Mouse (Mus musculus) stomach, postnatal 0 days (tissue): ENCODE measurements around the gene Pik3ip1. TPM values are rescaled to one million over a fixed set of nuclear protein-coding genes. Genes with fewer than 3 reads are reported as not detected.

ENCODE experiments used
- ATAC-seq: fragments of 200-750 bp; cut with Nextera tagmentation; 2 replicates; pipeline ENCODE4 v1.8.0; 2017; ENCODE audit not compliant: low FRiP score, low TSS enrichment
- DNase-seq: peaks from one replicate; pipeline ENCODE4 v3.0.0-alpha.2; 2016; ENCODE audit warnings: low spot score
- H3K27ac ChIP-seq: fragments of 300-500 bp; sonication (generic); replicated peaks from 2 replicates; pipeline ENCODE4 v1.5.1; 2014; ENCODE audit warnings: mild to moderate bottlenecking, control low read depth
- H3K27me3 ChIP-seq: fragments of 300-500 bp; sonication (generic); 2 replicates; pipeline ENCODE4 v1.6.1; 2014; ENCODE audit warnings: low read length; ENCODE audit not compliant: control insufficient read depth, insufficient read depth
- H3K36me3 ChIP-seq: fragments of 300-500 bp; sonication (generic); 2 replicates; pipeline ENCODE4 v1.6.1; 2014; ENCODE audit warnings: low read length, mixed read lengths; ENCODE audit not compliant: control insufficient read depth, insufficient read depth
- H3K4me1 ChIP-seq: fragments of 300-500 bp; sonication (generic); replicated peaks from 2 replicates; pipeline ENCODE4 v1.6.1; 2014; ENCODE audit warnings: antibody characterized with exemption; ENCODE audit not compliant: control insufficient read depth, insufficient read depth
- H3K4me2 ChIP-seq: fragments of 300-500 bp; sonication (generic); replicated peaks from 2 replicates; pipeline ENCODE4 v1.6.1; 2014; ENCODE audit warnings: low read depth, mild to moderate bottlenecking, control low read depth, moderate library complexity
- H3K4me3 ChIP-seq: fragments of 300-500 bp; sonication (generic); 2 replicates; pipeline ENCODE4 v1.5.1; 2014; ENCODE audit warnings: low read depth, low read length, control low read depth
- H3K9ac ChIP-seq: fragments of 300-500 bp; sonication (generic); 2 replicates; pipeline ENCODE4 v1.6.1; 2014; ENCODE audit warnings: mild to moderate bottlenecking, low read length, control low read depth, mixed read lengths
- H3K9me3 ChIP-seq: fragments of 300-500 bp; sonication (generic); 2 replicates; pipeline ENCODE4 v1.6.1; 2016; ENCODE audit warnings: low read length; ENCODE audit not compliant: control insufficient read depth
- CTCF ChIP-seq: IDR thresholded peaks from 2 replicates; pipeline ENCODE4 v1.5.1; 2016; ENCODE audit warnings: antibody characterized with exemption, low read depth, mild to moderate bottlenecking, moderate library complexity
- EP300 ChIP-seq: optimal IDR thresholded peaks from 2 replicates; pipeline ENCODE3; 2016; ENCODE audit warnings: antibody characterized with exemption
- WGBS: fragments of 180-500 bp; shearing (Covaris S2); extraction: QIAGEN DNeasy Blood & Tissue Kit; methylation state at CpG from one replicate; pipeline ENCODE4 v1.1.7; 2014; 5-methylcytosine and 5-hydroxymethylcytosine counted together
- polyA plus RNA-seq: library from polyadenylated mRNA; unstranded; fragments of >200 nt; fragmentation: Nextera tagmentation; extraction: Ambion mirVana; gene quantifications from 2 replicates; pipeline ENCODE4 v1.2.1, GENCODE M21; 2015

The Pik3ip1 gene
- polyA plus RNA-seq, 1 experiment from 2014 or later, result 8.9 TPM

DNA sequence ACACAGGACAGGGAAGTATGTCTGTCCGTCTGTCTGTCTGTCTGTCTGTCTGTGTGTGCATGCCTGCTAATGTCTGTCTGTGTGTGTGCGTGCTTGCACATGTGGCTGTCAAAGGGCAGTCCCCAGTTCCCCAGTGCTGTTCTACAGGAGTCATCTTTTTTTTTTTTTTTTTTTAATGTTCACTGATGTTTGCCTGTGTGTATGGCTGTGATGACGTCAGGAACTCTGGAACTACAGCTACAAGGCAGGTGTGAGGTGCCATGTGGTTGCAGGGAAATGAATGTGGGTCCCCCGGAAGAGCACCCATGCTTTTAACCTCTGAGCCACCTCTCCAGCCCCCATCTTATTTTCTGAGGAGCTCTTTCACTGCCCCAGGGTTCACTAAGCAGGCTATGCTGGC is 20.3 kb upstream of the Pik3ip1 start:
- no peak overlapping the region for H3K4me2 ChIP-seq
- ATAC-seq (no peak), DNase-seq (no peak)
- no peaks in the 10 kb centered on the region for H3K27me3 ChIP-seq
- 81% methylated on average over 4 of the region's 4 CpGs for WGBS
- no peak overlapping the region for H3K9ac ChIP-seq
- H3K36me3 ChIP-seq, result peaks cover 32% of the 10 kb centered on the region
- no peaks in the 10 kb centered on the region for H3K9me3 ChIP-seq
- H3K27ac ChIP-seq, result no peak overlapping the region
- H3K4me3 ChIP-seq, result no peak overlapping the region
- TF ChIP-seq CTCF (no peak), EP300 (no peak)
- H3K4me1 ChIP-seq, result no peaks in the 10 kb centered on the region

DNA sequence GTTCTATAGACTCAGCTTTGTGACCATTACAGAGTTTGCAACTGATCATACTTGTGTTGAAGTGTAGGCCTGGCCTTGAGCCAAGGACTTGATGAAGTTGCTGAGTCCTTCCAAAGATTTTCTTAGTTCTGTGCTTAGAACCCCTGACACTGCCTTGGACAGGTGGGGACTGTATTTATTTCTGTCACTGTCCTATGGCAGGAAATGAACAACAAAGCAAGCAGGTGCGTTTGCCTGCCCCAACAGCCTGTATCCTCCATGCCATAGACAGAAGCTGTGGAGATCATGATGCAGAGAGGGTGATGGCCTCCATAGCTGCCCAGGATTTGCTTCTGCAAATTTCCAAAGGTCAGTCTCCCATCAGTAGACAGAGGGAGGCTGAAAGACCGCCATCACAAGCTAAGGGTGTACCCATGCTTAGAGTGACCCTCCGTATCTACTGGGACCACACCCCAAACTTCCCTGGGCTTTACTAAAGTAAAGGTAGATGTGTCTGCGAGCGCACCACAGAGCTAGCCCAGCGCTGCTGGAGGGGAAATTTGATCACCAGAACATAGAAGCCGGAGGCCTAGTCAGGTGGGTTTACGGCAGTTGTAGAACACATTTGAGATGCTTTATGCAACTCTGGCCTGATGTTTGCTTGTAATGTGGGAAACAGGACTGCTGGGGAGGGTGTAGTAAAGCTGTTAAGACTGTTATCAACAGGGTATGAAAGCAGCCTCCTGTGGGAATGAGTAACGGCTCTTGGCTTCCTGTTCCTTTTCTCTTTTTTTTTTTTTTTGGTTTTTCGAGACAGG is 19.2 kb upstream of the Pik3ip1 start:
- WGBS, result 84% methylated on average over 9 of the region's 10 CpGs
- no peak for DNase-seq
- Histone ChIP-seq H3K9me3 (no peaks in the 10 kb centered on the region), H3K36me3 (peaks cover 29% of the 10 kb centered on the region), H3K9ac (no peak overlapping the region), H3K4me3 (no peak overlapping the region), H3K4me1 (no peaks in the 10 kb centered on the region), H3K4me2 (no peak overlapping the region), H3K27ac (no peak overlapping the region), H3K27me3 (no peaks in the 10 kb centered on the region)
- TF ChIP-seq EP300 (no peak), CTCF (no peak)
- ATAC-seq, result no peak

DNA sequence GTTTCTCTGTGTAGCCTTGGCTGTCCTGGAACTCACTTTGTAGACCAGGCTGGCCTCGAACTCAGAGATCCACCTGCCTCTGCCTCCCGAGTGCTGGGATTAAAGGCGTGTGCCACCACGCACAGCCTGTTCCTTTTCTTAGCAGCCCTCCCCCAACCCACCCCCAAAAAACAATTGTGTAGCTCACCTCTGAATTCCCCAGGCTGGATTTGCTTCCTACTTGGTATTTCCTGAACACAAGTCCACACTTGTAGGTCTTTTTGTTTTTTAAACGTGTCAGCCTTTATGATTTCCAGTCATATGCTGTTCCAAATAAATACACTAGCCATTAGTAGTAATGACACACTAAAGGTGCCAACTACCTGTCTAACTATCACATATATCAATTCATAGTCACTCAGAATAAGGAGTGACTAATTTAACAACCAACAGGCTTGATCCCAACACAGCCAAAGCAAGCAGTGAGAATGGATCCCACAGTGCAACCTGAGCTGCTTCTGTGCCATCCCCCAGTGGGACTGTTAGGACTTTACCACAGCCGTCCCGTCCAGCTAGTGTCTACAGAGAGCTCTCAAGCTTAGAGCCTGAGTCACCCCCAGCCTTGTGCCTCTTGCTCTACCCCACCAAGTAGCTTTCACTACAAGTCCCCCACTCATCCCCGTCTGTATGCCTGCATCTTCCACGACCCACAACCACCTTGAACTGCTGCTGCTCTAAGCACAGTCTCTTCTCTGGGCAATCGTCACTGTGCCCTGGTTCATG is 18.4 kb upstream of the Pik3ip1 start:
- ATAC-seq, result no peak
- H3K27me3 ChIP-seq, result no peaks in the 10 kb centered on the region
- H3K9me3 ChIP-seq, result no peaks in the 10 kb centered on the region
- no peak for DNase-seq
- no peaks in the 10 kb centered on the region for H3K4me1 ChIP-seq
- H3K27ac ChIP-seq, result no peak overlapping the region
- no peak for TF ChIP-seq EP300
- no peak for TF ChIP-seq CTCF
- H3K4me3 ChIP-seq, result no peak overlapping the region
- no peak overlapping the region for H3K9ac ChIP-seq
- 70% methylated on average over 9 of the region's 10 CpGs for WGBS
- H3K4me2 ChIP-seq, result no peak overlapping the region
- peaks cover 22% of the 10 kb centered on the region for H3K36me3 ChIP-seq

DNA sequence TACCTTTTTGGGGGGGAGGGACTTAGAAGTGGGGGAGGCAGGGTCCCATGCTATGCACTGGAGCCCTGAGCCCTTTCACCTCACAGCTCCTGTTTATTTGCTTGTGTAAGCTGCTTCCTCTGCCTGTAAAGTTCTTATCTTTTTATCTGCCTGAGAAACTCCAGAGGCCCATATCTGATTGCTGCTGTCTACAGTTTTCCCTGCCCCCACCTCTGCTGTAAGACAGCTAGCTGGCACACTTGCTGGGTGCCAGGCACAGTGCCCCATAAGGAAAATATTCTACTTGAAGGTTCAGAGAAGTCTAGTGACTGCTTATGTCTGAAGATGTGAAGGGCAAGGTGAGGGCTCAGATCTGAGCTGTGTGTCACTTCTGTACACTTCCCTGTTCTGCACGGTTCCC is 16.9 kb upstream of the Pik3ip1 start:
- H3K36me3 ChIP-seq, result peaks cover 8% of the 10 kb centered on the region
- ATAC-seq, result no peak
- no peak overlapping the region for H3K9ac ChIP-seq
- H3K4me2 ChIP-seq, result no peak overlapping the region
- H3K27me3 ChIP-seq, result no peaks in the 10 kb centered on the region
- no peak overlapping the region for H3K27ac ChIP-seq
- H3K4me3 ChIP-seq, result no peak overlapping the region
- H3K9me3 ChIP-seq, result no peaks in the 10 kb centered on the region
- TF ChIP-seq EP300 (no peak), CTCF (no peak)
- H3K4me1 ChIP-seq, result no peaks in the 10 kb centered on the region
- WGBS, result 82% methylated on average over 1 of the region's 1 CpGs
- DNase-seq, result no peak

DNA sequence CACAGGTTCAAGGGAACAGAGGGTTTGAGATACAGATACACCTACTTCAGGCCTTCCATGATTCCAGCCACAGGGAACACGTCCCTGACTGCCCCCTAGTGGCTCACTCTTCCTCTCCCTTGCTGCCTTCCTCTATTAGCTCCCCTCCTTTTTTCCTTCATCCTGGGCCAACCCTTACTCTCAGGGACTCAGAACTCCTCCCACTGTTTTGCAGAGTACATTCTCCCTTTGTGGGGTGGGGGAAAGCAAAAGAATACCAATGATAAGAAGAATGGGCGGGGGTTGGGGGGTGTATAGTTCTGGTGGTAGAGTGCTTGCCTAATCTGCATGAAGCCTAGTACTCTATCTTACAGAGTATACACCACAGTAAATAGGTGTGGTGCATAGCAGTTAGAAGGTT is 16.1 kb upstream of the Pik3ip1 start:
- TF ChIP-seq CTCF, result peak; percentile 84
- no peak for TF ChIP-seq EP300
- DNase-seq (peak; percentile 85), ATAC-seq (peak; percentile 81)
- 26% methylated on average over 2 of the region's 2 CpGs for WGBS
- H3K27ac ChIP-seq, result no peak overlapping the region
- H3K27me3 ChIP-seq, result no peaks in the 10 kb centered on the region
- no peak overlapping the region for H3K4me2 ChIP-seq
- no peak overlapping the region for H3K9ac ChIP-seq
- no peaks in the 10 kb centered on the region for H3K4me1 ChIP-seq
- H3K9me3 ChIP-seq, result no peaks in the 10 kb centered on the region
- H3K36me3 ChIP-seq, result peaks cover 2% of the 10 kb centered on the region; the same call in 1 of the 2 replicates
- H3K4me3 ChIP-seq, result no peak overlapping the region

DNA sequence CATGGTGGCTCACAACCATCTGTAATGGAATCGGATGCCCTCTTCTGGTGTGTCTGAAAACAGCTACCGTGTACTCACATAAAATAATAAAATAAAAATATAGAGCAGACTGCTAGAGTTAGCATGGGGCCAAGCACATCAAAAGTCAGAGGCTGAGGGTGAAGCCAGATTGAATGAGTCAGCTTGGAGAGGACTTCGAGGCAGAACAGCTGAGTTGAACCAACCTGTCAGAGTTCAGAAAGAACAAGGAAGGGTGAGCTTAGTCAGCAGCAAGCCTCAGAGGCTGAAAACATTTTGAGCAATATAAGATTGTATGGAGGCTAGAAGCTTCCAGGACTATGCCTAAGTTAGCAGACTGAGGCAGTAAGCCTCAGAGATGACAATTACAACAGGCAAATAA is 11.9 kb upstream of the Pik3ip1 start:
- Histone ChIP-seq H3K4me1 (no peaks in the 10 kb centered on the region), H3K9me3 (no peaks in the 10 kb centered on the region), H3K4me2 (no peak overlapping the region), H3K4me3 (no peak overlapping the region), H3K36me3 (no peaks in the 10 kb centered on the region), H3K27ac (no peak overlapping the region), H3K9ac (no peak overlapping the region), H3K27me3 (no peaks in the 10 kb centered on the region)
- DNase-seq (no peak), ATAC-seq (no peak)
- 73% methylated on average over 3 of the region's 3 CpGs for WGBS
- TF ChIP-seq EP300, result no peak
- TF ChIP-seq CTCF, result no peak
